Comparison of ENCODE assay signal across 15 mouse cellular contexts in genomic region chr11:58929055-58929454, GRCm38 (mm10). TPM values are rescaled to one million over a fixed set of nuclear protein-coding genes. Genes with fewer than 3 reads are reported as not detected.
"Had no signal": no experiment of that assay in that cellular context is flagged by ENCODE, and none has a peak within 500 bp of the region (broad histone marks: within the 10 kb centered on the region; RNA-seq: fewer than 3 reads in every experiment).

No protein-coding gene starts in this region.

- H3K9me3 ChIP-seq: limb, embryonic 15.5 days; stomach, embryonic 15.5 days had no signal

- H3K27me3 ChIP-seq: limb, embryonic 15.5 days; stomach, embryonic 15.5 days had no signal

- H3K9ac ChIP-seq: limb, embryonic 15.5 days; stomach, embryonic 15.5 days had no signal

- H3K4me2 ChIP-seq: limb, embryonic 15.5 days had no signal

- DNase-seq: lung, adult 2 months; right cerebral cortex, postnatal 14 days; thymus, adult 2 months; thymus, postnatal 25 days had no signal

- H3K4me3 ChIP-seq: left cerebral cortex, adult 2 months had no signal

- H3K27ac ChIP-seq: left cerebral cortex, adult 2 months; limb, embryonic 15.5 days had no signal

RNA-seq across cellular contexts. Expression of gene Btnl10, which starts 11.3 kb away (rescaled TPM):
- total RNA-seq: hindbrain, postnatal 0 days; layer of hippocampus, postnatal 25 days; left cerebral cortex, adult 2 months; left cerebral cortex, postnatal 14 days had no signal
- polyA plus RNA-seq: large intestine, adult 2 months; limb, embryonic 11.5 days; midbrain, embryonic 16.5 days; neural tube, embryonic 14.5 days; urinary bladder, adult 2 months had no signal
